Mouse (Mus musculus) T-cell, adult 2 months (primary cell): ENCODE results near the gene Chrm3.

ENCODE experiments used
- DNase-seq: peaks from one replicate; pipeline ENCODE4 v3.0.0; 2022; ENCODE audit warnings: low spot score

The Chrm3 gene

DNA sequence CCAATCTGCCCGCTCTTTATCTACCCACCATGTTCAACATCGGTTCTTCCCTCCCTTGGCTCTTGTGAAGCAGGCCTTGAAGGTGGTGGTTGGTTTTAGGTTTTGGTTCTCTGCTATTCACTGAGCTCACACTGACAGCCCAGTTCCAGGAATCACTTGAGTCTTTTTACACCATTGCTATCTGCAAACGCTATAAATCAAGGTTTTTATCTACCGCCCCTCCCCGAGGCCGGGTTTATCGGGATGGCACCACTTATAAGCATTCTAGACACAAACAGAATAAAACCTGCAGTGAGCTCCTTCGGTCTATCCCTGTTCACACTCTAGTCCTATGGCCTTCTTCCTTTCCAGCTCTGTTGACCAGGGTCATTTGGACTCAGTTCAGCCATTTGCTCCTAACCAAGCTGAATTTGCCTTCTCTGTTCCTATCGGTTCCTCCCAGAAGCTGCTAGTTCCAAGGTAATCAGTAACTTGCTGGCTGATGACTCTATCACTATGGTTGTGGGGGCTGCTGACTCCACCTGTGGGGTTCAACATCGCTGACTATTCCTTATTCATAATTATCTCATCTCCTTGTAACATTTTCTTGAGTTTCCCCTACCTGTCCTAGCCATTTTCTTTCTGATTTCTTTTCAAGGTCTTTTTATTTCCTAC is 291.6 kb downstream of the Chrm3 start:
- no peak for DNase-seq

GRCm38 (mm10) chr13:10066829-10067618 is 293.6 kb downstream of the Chrm3 start:
- peak; percentile 10 for DNase-seq

- peak; percentile 68 for DNase-seq
Observed at GRCm38 (mm10) chr13:10065776-10066175, 294.9 kb downstream of the Chrm3 start.

GRCm38 (mm10) chr13:10062681-10063080 is 298.0 kb downstream of the Chrm3 start:
- DNase-seq = no peak

- DNase-seq = no peak
Observed at GRCm38 (mm10) chr13:10058993-10059392, 301.7 kb downstream of the Chrm3 start.

- DNase-seq = no peak
Observed at GRCm38 (mm10) chr13:10057644-10058198, 302.9 kb downstream of the Chrm3 start.

DNA sequence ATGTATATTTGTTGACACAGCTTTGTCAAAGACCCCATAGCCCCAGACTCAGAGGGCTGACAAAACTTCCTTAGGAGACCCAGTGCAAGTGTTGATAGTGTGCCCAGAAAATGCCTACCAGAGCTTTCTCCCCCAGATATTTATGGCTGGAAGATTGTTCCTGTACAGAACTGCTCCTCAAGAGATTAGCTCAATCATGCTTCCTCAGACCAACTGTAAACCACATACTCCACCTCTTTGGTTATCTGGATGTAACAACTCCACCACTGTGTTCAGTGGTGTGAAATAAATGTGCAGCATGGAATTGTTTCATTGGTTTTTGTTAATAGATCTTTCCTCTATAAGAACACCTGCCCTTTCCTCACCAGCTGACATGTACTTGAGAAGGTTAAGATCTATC is 306.6 kb downstream of the Chrm3 start:
- DNase-seq = no peak

DNA sequence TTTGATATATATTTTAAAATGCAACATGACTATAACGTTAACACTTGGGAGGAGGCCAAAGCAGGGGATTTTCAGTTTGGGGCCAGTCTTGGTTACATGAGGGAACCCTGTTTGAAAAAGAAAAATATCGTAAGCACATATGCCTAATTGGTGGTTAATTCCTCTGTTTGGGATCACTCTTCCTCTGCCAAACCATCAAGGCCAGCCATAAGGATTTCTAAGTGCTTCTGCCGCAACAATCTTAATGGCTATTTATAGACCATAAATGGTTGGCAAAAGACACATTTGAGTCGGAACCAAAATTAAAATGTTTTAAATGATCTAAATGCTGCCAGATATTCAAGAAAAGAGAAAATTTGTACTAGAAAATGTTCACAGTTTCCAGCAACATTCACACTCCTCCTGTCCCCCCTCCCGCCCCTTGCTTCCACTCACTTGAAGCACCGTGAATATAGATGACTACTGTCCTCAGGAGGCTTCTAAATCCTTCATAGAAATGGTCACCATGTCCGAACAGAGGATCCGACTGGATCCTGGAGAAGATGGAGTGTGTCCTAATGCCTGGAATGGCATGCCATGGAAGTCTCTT is 307.3 kb downstream of the Chrm3 start:
- no peak for DNase-seq

GRCm38 (mm10) chr13:10045651-10046350 is 314.8 kb downstream of the Chrm3 start:
- DNase-seq = no peak

DNA sequence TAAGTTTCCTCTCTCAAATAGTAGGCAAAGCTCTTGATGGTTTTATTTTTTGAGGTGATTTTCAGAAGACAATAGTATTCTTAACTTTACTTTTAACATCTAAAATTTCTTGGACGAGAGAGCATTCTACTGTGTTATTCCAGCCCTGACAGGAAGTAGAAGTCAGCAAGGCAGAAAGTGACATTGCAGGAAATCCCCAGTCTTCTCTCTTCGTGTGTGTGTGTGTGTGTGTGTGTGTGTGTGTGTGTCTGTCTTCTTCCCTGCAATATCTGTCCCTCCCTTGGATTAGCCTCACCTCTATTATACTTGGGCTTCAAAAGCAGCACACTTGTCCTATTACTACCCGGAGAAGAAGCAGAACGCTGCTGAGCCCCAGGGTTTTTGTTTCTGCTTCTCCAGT is 316.6 kb downstream of the Chrm3 start:
- DNase-seq = peak; percentile 22

DNA sequence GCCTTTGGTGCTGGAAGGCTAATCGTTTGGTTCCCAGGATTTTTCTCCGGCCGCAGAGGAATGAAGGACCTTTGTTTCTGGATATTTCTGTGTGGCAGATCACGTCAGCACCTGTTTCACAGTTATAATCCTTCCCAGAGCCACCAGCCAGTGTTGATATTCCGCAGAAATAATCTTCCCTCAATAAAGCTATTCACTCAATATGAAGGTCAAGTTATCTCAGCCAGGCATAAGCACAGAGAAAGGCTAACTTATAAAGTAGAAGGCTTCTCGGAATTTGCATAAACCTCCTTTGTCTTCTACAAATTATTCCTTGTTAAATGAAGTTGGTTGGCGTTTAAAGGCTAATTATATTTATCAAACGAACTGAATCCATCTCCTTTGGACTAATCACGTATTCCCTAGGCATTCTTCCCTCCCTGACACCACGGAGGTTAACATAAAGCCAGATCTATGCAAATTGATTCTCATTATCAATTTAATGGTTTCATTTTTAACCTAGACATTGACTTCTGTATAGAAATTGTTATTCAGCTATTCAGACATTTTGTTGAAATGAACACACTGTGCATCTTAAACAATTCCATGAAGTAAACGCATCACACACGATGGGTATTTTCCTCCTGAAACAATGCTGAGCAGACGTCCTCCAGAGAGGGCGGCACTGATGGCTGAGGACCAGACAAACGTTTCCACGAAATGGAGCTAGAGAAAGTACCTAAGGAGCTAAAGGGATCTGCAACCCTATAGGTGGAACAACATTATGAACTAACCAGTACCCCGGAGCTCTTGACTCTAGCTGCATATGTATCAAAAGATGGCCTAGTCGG is 326.9 kb downstream of the Chrm3 start:
- no peak for DNase-seq

- no peak for DNase-seq
Observed at GRCm38 (mm10) chr13:10031547-10031946, 329.1 kb downstream of the Chrm3 start.

DNA sequence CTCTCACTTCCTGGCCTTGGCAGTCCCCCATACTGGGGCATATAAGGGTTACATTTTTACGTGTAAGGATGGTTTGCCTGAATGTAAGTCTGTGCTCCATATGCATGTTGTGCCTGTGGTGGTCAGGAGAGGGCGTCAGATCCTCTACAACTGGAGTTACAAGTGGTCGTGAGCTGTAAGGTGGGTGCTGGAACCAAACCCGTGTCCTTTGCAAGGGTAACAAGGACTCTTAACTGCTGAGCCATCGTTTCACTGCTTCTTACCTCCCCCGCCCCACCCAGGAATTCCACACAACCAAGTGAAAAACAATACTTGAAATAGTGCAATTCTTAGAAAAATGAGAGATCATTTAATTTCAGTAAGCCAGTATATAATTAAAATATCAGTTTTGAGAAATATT is 330.7 kb downstream of the Chrm3 start:
- no peak for DNase-seq

DNA sequence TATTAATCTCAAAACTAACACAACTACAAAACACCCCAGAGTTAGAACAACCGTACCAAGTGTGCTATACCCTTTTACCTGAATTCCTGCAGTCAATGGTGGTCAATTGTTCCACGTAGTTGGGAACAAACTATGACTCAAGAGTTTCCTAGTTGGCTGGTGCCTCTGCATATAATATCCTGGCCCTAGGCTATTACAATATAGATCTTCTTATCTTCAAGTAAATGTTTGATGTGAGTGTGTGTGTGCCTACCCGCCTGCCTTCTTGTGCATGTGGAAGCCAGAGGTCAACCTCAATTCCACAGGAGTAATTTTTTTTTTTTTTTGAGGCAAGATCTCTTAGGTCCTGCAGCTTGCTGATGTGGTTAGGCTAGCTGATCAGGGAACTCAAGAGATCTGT is 335.5 kb downstream of the Chrm3 start:
- DNase-seq = no peak

GRCm38 (mm10) chr13:10023112-10023511 is 337.5 kb downstream of the Chrm3 start:
- no peak for DNase-seq

DNA sequence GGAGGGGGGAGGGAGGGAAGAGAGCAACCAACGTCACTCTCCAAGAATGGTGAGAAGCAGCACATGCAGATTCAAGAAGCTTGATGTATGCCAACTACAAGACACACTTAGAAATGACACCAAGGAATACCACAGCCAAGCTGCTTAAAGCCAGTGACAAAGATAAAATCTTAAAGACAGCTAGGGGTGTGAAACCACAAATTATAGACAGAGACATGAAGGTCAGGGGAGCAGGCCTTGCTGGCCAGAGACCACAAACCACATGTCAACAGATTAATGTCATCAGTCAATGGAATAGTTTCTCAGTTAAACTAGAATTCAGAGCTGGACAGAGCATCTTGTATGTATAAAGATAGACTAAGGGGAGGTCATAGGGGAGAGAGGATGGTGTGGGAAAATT is 341.4 kb downstream of the Chrm3 start:
- no peak for DNase-seq

GRCm38 (mm10) chr13:10002916-10003315 is 357.7 kb downstream of the Chrm3 start:
- DNase-seq = no peak

DNA sequence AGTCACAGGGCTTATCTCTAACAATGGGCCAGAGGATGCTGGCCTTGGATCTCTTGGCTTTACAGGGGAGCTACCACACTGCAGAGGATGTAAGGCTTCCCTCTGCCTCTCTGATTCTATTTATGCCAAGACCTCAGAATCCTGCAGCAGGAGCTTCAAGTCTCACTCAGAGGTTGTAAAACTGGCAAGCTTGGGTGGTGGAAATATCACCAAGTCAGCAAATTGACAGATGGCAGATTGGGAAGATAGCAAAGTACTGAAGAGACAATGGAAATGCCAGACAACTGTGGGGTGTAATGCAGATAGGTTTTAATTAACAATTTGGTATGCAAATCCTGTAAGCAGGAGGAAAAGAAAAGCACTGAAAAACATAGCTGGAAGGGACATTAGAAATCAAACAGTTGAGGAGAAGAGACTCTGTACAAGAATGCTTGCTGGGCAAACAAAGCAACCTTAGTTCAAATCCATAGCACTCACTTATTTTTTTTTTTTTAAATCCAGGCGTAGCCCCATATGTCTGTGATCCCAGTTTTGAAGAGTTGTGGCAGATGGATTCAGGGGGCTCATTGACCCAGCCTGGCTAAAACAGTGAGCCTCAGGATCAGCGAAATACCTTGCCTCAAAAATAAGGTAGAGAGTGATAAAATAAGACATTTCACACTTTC is 362.9 kb downstream of the Chrm3 start:
- DNase-seq = no peak

DNA sequence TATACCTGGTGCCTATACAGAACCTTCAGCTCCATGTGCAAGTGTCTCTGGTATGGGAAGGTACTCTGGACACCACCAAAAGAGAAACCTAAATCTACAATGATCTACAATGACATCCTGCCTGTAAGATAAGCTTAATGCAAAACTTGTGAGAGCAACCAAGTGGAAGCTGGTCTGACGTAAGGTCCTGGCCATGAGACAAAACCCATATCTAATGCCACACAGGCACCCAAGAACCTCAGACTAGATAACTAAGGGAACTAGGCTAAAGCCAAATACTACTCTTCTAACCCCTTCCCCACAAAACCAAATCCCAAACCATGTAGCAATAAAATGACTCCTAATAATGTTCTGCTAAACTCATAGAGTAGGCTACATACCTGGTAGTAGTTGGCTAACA is 364.8 kb downstream of the Chrm3 start:
- DNase-seq = no peak

DNA sequence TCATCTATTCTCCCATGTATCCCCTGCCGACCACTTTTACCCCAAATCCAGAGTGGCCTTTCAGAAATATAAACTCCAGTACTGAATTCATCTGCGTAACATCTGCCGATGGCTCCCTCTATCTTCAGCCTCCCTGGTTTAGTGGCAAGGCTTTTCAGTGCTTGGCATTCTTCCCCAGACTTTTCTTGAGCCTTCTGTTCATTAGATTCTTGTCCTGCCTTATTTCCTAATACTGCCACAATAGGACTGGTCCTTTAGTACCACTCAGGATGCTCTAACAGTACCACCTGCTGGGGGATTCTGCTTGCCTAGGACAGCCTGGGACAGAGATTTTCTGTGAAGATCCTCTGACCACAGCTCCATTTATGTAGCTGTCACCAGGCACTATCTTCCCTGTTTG is 367.1 kb downstream of the Chrm3 start:
- no peak for DNase-seq

GRCm38 (mm10) chr13:9992640-9993039 is 368.0 kb downstream of the Chrm3 start:
- DNase-seq = no peak
